Mouse (Mus musculus): ENCODE data around the gene Baiap2l1. TPM values are rescaled to one million over a fixed set of nuclear protein-coding genes. Genes with fewer than 3 reads are reported as not detected.
A peak's percentile ranks its signal among the peaks of the same experiment; 100 is the strongest.

The Baiap2l1 gene
- total RNA-seq, 2 experiments from 2014 or later: 6.3 to 8.0 TPM

DNA sequence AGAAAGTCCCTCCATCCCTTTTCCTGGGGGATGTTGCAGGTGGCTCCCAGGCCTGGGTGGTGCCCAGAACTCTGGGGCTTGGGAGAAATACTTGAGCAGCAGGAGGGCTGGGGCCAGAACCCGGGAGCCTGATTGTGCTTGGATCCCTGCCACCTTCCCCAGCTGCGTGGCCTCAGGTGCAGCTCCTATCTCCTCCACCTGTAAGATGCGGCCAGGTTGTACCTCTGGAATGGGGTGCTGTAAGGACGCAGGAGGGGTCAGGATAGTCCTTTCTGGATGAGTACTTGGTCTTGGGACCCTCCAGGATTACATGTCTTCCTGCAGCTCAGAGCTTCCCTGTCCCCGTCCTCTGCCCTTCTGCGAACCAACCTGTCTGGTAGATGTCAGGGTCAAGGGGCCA, 98.7 kb downstream of the Baiap2l1 start:
- no peak for DNase-seq (ENCODE audit: low spot score in 2 of 2)

DNA sequence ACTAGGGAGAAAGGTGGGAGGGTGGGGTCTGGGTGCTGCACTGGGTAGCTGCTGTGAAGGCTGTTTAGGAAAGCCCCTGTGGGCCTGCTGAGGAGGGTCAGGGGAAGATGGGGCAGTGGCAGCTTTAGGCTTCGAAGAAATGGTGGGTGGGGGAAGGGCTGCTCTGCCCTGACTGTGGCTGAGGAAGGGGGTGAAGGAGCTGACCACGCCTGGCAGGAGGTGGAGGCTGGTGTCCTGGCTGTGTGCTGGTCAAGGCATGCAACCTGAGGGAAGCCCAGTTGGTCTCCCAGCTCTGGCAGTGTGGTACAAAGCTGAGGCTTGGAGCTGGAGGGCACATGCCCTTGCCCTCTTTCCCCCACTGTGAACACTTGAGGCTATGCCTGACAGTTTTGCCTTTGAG, 99.2 kb downstream of the Baiap2l1 start:
- no peak for DNase-seq (ENCODE audit: low spot score in 2 of 2)

GRCm38 (mm10) chr5:144258131-144258611, 99.7 kb downstream of the Baiap2l1 start:
- DNase-seq (ENCODE audit: low spot score in 2 of 2): no peak

DNA sequence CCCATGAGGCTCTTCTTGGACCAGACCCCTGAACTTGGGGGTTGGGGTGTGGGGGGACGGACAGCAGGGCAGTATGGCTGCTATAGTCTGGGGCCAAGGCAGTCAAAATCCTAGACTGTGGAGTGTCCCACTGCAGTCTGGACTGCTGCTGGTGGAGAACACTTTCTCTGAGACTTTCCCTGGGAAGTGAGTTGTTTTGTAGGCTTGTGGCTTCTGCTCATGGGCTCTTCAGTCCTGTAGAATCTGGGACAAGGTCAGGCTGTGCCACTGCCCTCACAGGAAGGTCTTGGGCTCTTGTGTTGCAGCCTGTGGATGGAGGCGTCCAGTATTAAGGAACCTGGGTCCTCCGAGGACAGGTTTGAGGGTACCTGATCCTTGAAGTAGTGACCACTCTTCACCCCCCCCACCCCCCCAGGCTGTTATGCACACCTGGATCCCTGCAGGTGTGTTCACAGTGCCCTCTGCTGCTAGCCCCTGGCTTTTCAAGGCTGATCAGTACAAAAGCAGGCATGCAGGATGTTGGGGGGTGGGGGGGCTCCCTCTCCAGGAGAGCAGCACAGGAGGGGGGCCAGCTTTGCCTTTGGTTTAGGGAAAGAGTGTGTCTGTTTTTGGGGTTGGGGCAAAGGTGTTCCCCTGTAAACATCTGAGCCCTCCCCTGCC, 100.3 kb downstream of the Baiap2l1 start:
- no peak for DNase-seq (ENCODE audit: low spot score in 2 of 2)

GRCm38 (mm10) chr5:144256888-144257287, 101.0 kb downstream of the Baiap2l1 start:
- DNase-seq (ENCODE audit: low spot score in 2 of 2): no peak

- DNase-seq (ENCODE audit: low spot score in 2 of 2): no peak
Measured at GRCm38 (mm10) chr5:144256541-144256870, 101.4 kb downstream of the Baiap2l1 start.

DNA sequence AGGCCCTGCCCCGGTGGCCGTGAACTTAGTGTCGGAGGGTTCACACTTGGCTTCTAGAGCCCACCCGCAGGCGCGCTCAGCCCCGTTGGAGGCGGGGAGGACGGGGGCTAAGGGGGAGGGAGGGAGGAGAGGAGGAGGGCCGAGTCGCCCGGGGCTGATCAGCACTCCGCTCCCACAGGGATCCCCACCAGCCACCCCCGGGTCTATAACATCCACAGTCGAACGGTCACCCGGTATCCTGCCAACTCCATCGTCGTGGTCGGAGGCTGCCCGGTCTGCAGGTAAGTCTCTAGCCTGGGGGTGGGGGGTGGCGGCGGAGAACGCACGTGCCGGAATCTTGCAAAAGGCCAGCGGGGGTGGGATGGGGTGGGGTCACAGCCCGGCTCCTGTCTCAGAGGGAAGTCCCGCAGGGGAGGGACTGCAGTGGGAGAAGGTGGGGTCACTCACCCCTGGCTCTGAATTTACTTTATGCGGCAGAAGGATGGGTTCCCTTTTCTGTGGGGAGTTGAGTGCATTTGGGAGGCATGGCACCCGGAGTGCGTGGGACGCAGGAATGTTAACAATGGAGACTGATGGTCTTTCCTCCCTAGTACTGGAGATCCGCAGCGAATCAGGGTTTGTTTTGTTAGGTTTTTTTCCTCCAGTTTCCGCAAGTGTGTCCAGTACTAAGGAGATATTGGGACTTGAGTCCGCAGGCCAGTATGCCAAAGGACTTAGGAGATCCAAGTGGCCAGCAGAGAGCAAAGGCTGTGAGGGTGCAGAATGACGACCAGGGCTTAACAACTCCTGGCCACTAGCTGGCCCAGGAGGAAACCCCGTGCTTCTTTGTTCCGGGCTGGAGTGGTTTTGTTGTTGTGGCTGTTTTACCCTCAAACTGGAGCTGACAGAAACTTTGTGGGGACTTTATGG, 102.0 kb downstream of the Baiap2l1 start:
- peak in 1 of 2 experiments; percentile 27 for DNase-seq (ENCODE audit: low spot score in 2 of 2)

GRCm38 (mm10) chr5:144254811-144255631, 102.9 kb downstream of the Baiap2l1 start:
- peak; percentile 58 to 66 for DNase-seq (ENCODE audit: low spot score in 2 of 2)

DNA sequence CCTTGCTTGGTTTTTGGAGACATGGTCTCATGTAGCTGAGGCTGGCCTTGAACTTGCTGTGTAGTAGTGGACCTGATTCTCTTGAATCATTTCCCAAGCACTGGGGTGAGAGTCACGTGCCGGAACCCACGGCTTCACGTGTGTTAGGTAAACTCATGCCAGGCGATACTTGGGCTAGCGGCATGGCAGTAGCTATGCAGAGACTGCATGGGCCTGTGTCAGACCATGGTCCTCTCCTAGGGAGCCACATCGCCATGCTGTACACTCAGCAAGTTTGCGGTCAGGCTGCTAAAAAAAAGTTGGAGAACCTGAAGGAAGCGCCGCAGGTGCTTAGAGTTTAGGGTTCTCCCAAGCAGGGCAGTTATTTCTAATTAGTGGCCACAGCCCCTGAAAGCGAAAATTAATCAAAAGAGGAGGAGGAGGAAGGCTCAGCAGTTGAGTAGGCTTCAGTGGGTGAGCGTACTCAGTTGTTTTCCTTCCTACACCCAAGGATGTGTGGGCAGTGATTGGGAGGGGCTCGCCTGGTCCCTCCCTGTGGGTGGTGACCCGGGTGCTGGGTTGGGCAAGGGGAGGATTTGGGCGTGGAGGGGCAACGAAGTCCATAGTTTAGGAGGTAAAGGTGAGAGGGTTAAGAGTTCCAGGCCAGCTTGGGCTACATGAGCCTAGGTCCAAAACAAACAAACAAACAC, 103.6 kb downstream of the Baiap2l1 start:
- peak in 1 of 2 experiments; percentile 59 for DNase-seq (ENCODE audit: low spot score in 2 of 2)

DNA sequence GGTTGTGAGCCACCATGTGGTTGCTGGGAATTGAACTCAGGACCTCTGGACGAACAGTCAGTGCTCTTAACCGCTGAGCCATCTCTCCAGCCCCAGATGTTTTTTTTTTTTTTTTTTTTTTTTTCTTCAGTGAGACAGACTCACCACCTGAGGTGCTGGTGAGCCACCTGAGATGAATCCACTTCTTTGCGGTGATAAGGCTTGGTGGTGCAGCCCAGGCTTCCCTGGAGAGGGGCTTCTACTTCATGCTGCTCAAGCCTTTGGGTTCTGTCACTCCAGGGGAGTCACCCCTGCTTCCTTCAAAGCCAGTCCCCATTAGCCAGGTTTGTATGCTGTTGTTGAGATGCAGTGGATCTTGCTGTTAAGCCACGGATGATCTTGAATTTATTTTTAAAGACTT, 104.7 kb downstream of the Baiap2l1 start:
- DNase-seq (ENCODE audit: low spot score in 2 of 2): no peak

- DNase-seq (ENCODE audit: low spot score in 2 of 2): no peak
Measured at GRCm38 (mm10) chr5:144251876-144252577, 105.9 kb downstream of the Baiap2l1 start.

GRCm38 (mm10) chr5:144249871-144250270, 108.0 kb downstream of the Baiap2l1 start:
- no peak for DNase-seq (ENCODE audit: low spot score in 2 of 2)

DNA sequence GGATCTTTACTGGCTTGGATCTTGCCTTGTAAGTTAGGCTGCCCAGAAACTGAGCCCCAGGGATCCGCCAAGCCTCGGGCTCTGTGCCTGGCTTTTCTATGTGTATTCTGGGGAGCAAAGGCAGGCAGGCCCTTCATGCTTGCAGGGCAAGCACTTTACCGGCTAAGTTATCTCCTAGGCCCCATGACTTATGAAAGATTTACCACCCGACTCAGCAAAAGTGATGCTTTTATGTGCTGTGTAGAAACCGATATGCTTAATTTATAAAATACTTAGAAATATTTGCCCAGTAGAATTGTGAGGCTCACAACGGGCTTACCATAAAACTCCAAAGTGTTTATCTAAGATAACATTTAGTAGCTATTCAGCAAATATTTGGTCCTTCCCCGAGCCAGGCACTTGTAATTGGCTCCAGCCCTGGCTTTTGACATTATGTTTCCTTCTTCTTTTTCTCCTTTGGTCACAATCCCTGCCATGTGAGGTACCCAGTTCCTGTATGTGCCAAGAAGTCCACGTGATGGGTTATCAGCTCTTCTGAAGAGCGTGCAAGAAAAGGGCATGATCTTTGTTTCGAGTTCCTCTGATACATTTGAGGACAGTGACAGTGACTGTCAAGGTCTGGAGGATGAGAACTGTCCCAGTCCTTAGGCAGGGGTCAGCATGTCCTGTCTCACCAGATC, 109.9 kb downstream of the Baiap2l1 start:
- no peak for DNase-seq (ENCODE audit: low spot score in 2 of 2)

GRCm38 (mm10) chr5:144247307-144247706, 110.6 kb downstream of the Baiap2l1 start:
- DNase-seq (ENCODE audit: low spot score in 2 of 2): no peak

- DNase-seq (ENCODE audit: low spot score in 2 of 2): no peak
Measured at GRCm38 (mm10) chr5:144246669-144247068, 111.2 kb downstream of the Baiap2l1 start.

- no peak for DNase-seq (ENCODE audit: low spot score in 2 of 2)
Measured at GRCm38 (mm10) chr5:144245592-144245991, 112.3 kb downstream of the Baiap2l1 start.

DNA sequence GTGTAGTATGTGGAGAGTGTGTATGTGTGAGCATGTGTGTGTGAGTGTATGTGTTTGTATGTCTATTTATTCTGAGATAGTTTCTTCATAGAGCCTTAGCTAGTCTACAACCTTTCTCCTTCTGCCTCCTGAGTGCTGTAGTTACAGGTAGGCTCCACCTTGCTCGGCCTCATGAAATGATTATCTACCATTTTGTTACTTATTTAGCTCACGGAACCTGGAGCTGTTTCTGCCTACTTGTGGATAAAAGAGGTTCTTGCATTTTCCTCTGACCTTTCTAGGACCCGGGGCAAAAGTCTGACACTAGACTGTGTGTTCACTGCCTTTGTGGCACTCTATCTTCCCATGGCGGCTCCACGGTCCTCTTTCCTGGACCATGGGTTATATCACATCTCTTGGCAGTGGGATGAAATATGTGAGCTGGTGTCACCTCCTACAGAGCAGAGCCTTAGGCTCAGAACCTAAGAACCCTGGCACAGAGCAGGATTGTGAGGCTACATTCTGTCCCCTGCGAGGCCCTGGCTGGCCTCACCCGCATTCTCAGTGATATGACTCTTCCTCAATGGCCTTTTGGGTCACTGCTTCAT, 113.9 kb downstream of the Baiap2l1 start, which contains the start of gene Bri3:
Gene Bri3 (plus strand): TSS at position 537 of the 587 bp plus-strand sequence.
- no peak for DNase-seq (ENCODE audit: low spot score in 2 of 2)

DNA sequence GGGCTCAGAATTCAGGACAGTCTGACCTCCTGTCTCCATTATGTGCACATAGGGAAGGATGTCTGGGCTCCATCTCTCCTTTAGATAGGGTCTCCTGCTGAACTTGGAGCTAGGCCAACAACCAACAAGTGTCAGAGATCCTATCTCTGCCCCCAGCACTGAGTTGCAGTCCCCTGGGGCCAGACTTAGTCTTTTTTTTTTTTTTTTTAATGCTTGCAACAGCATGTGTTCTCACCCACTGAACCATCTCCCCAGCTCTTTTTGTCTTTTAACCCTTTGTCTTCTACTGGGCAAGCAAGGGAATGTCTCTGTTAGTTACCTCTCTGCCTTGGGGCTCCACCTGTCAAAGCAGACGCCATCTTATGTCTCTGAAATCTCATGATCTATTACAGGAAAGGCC, 118.9 kb downstream of the Baiap2l1 start:
- DNase-seq (ENCODE audit: low spot score in 2 of 2): no peak

GRCm38 (mm10) chr5:144234714-144235113, 123.2 kb downstream of the Baiap2l1 start:
- DNase-seq (ENCODE audit: low spot score in 2 of 2): no peak

All from adrenal gland, postnatal 4 days (tissue).